Mouse (Mus musculus) brain, embryonic 14.5 days (tissue): Measurements from ENCODE around the gene Nkx2-3. TPM values are rescaled to one million over a fixed set of nuclear protein-coding genes. Genes with fewer than 3 reads are reported as not detected.

Experiments
- DNase-seq: peaks from one replicate; pipeline ENCODE4 v3.0.0-alpha.2; 2011; ENCODE audit warnings: low read depth
- CTCF ChIP-seq: fragments of 200-500 bp; IDR thresholded peaks from 2 replicates; pipeline ENCODE4 v1.5.1; 2012; ENCODE audit warnings: inconsistent platforms, mild to moderate bottlenecking, moderate library complexity, borderline replicate concordance; ENCODE audit not compliant: insufficient read depth, insufficient read length; ENCODE audit errors: extremely low read depth
- POLR2A ChIP-seq: fragments of 200-500 bp; IDR thresholded peaks from 2 replicates; pipeline ENCODE4 v1.6.1; 2012; ENCODE audit warnings: mild to moderate bottlenecking, inconsistent platforms, borderline replicate concordance; ENCODE audit not compliant: poor library complexity, insufficient read depth, insufficient read length, severe bottlenecking; ENCODE audit errors: extremely low read depth
- polyA plus RNA-seq: library from polyadenylated mRNA; depleted of rRNA; stranded (reverse); fragments of >200 nt; gene quantifications from 2 replicates; pipeline ENCODE4 v1.2.3, GENCODE M21; 2012

Gene Nkx2-3
- polyA plus RNA-seq, 1 experiment: 0.90 TPM

- peak; percentile 62 for DNase-seq
Observed at GRCm38 (mm10) chr19:43615074-43615445, 2.9 kb downstream of the Nkx2-3 start.

GRCm38 (mm10) chr19:43615571-43616414 is 3.7 kb downstream of the Nkx2-3 start:
- peak; percentile 63 for DNase-seq
- TF ChIP-seq CTCF (no peak), POLR2A (no peak)

More at GRCm38 (mm10) chr19:43615074-43615445, 2.9 kb downstream of the Nkx2-3 start:
- no peak for TF ChIP-seq POLR2A

GRCm38 (mm10) chr19:43616415-43616861 is 4.3 kb downstream of the Nkx2-3 start:
- peak; percentile 95 for DNase-seq
- TF ChIP-seq POLR2A: peak; percentile 18; the same call in 1 of the 2 replicates
- no peak for TF ChIP-seq CTCF

- no peak for DNase-seq
- TF ChIP-seq POLR2A (no peak), CTCF (no peak)
Observed at GRCm38 (mm10) chr19:43616889-43617288, 4.8 kb downstream of the Nkx2-3 start.

GRCm38 (mm10) chr19:43617761-43618349 is 5.7 kb downstream of the Nkx2-3 start:
- TF ChIP-seq POLR2A: no peak
- TF ChIP-seq CTCF: no peak
- DNase-seq: no peak

GRCm38 (mm10) chr19:43618505-43619030 is 6.4 kb downstream of the Nkx2-3 start:
- DNase-seq: no peak
- no peak for TF ChIP-seq CTCF
- TF ChIP-seq POLR2A: no peak

- TF ChIP-seq POLR2A: no peak
- TF ChIP-seq CTCF: no peak
- no peak for DNase-seq
Observed at GRCm38 (mm10) chr19:43619916-43620479, 7.9 kb downstream of the Nkx2-3 start.

GRCm38 (mm10) chr19:43623913-43624312 is 11.8 kb downstream of the Nkx2-3 start:
- no peak for TF ChIP-seq POLR2A
- TF ChIP-seq CTCF: peak; percentile 68
- peak; percentile 69 for DNase-seq

GRCm38 (mm10) chr19:43626160-43626559 is 14.0 kb downstream of the Nkx2-3 start:
- no peak for TF ChIP-seq POLR2A
- no peak for TF ChIP-seq CTCF
- DNase-seq: peak; percentile 86

- DNase-seq: no peak
- TF ChIP-seq POLR2A (no peak), CTCF (peak; percentile 20; the same call in 1 of the 2 replicates)
Observed at GRCm38 (mm10) chr19:43627345-43627744, 15.2 kb downstream of the Nkx2-3 start.

GRCm38 (mm10) chr19:43629088-43629487 is 17.0 kb downstream of the Nkx2-3 start:
- TF ChIP-seq CTCF: no peak
- no peak for TF ChIP-seq POLR2A

GRCm38 (mm10) chr19:43630466-43631251 is 18.5 kb downstream of the Nkx2-3 start:
- peak; percentile 88 for DNase-seq
- TF ChIP-seq CTCF: peak; percentile 91
- no peak for TF ChIP-seq POLR2A

More at GRCm38 (mm10) chr19:43629088-43629487, 17.0 kb downstream of the Nkx2-3 start:
- DNase-seq: peak; percentile 28
